Mouse (Mus musculus) kidney, embryonic 16.5 days (tissue): ENCODE measurements at regions not wholly inside any gene's neighbourhood (a gene's known extent, or its start where the extent isn't known, plus 50 kb on each side); places are given as distances from the start of the nearest gene placed in this dataset.

Experiments
- ATAC-seq: fragments of 200-750 bp; cut with Nextera tagmentation; 2 replicates; pipeline ENCODE4 v1.8.0; 2017; ENCODE audit warnings: moderate TSS enrichment; ENCODE audit not compliant: low FRiP score, low TSS enrichment
- H3K27ac ChIP-seq: fragments of 300-500 bp; sonication (generic); 2 replicates; pipeline ENCODE4 v1.5.1; 2014; ENCODE audit warnings: low read length
- H3K27me3 ChIP-seq: fragments of 300-500 bp; sonication (generic); 2 replicates; pipeline ENCODE4 v1.6.1; 2014; ENCODE audit warnings: low read length, control low read depth, mixed read lengths; ENCODE audit not compliant: insufficient read depth
- H3K36me3 ChIP-seq: fragments of 300-500 bp; sonication (generic); 2 replicates; pipeline ENCODE4 v1.6.1; 2014; ENCODE audit warnings: low read length, control low read depth, mixed read lengths; ENCODE audit not compliant: insufficient read depth
- H3K4me1 ChIP-seq: fragments of 300-500 bp; sonication (generic); 2 replicates; pipeline ENCODE4 v1.6.1; 2014; ENCODE audit warnings: low read length, control low read depth, mixed read lengths; ENCODE audit not compliant: insufficient read depth
- H3K4me2 ChIP-seq: fragments of 300-500 bp; sonication (generic); replicated peaks from 2 replicates; pipeline ENCODE4 v1.6.1; 2014; ENCODE audit warnings: low read depth, low read length
- H3K4me3 ChIP-seq: fragments of 300-500 bp; sonication (generic); 2 replicates; pipeline ENCODE4 v1.5.1; 2014; ENCODE audit warnings: mild to moderate bottlenecking, low read length
- H3K9ac ChIP-seq: fragments of 300-500 bp; sonication (generic); replicated peaks from 2 replicates; pipeline ENCODE4 v1.6.1; 2014; ENCODE audit warnings: low read length
- H3K9me3 ChIP-seq: fragments of 300-500 bp; sonication (generic); 2 replicates; pipeline ENCODE4 v1.6.1; 2016; ENCODE audit warnings: low read length, control low read depth
- WGBS: fragments of 180-500 bp; shearing (Covaris S2); extraction: QIAGEN DNeasy Blood & Tissue Kit; methylation state at CpG from one replicate; pipeline ENCODE4 v1.1.7; 2014; 5-methylcytosine and 5-hydroxymethylcytosine counted together

DNA sequence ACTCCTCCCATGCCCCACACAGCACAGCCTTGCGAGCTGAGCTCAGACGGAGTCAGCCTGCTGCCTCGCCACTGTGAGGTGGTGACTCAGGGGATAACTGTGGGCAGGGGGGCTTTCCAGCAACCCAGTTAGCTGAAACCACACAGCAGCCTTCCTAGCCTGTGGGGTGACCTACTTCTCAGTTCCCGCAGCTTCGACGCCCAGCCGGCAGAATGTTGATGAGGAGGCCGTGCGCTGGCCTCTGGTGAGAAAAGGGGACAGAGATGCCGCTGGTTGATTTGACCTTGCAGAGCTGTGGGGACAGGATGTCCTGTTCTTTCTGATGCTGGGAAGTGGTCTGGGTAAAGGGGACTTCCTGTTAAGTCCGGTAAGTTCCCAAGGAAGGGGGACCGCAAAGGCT lies 143.2 kb upstream of the Id2 start:
- WGBS, result 48% methylated on average over 12 of the region's 12 CpGs
- ATAC-seq, result peak; percentile 65

GRCm38 (mm10) chr12:25235071-25235470 lies 138.1 kb upstream of the Id2 start:
- ATAC-seq, result no peak
- Histone ChIP-seq H3K27me3 (no peaks in the 10 kb centered on the region), H3K9ac (no peak overlapping the region), H3K36me3 (no peaks in the 10 kb centered on the region), H3K9me3 (no peaks in the 10 kb centered on the region), H3K4me3 (no peak overlapping the region), H3K4me1 (peaks cover 16% of the 10 kb centered on the region), H3K27ac (0 out of 2 replicates have a peak overlapping the region, but pooled peaks have one; percentile 11), H3K4me2 (no peak overlapping the region; the same call in 1 of the 2 replicates)
- WGBS, result 36% methylated on average over 8 of the region's 8 CpGs

More for the DNA sequence above, 143.2 kb upstream of the Id2 start:
- Histone ChIP-seq H3K4me3 (no peak overlapping the region), H3K9ac (0 out of 2 replicates have a peak overlapping the region, but pooled peaks have one; percentile 36), H3K9me3 (no peaks in the 10 kb centered on the region), H3K27ac (no peak overlapping the region), H3K4me2 (no peak overlapping the region), H3K27me3 (no peaks in the 10 kb centered on the region), H3K4me1 (peaks cover 5% of the 10 kb centered on the region), H3K36me3 (no peaks in the 10 kb centered on the region)

DNA sequence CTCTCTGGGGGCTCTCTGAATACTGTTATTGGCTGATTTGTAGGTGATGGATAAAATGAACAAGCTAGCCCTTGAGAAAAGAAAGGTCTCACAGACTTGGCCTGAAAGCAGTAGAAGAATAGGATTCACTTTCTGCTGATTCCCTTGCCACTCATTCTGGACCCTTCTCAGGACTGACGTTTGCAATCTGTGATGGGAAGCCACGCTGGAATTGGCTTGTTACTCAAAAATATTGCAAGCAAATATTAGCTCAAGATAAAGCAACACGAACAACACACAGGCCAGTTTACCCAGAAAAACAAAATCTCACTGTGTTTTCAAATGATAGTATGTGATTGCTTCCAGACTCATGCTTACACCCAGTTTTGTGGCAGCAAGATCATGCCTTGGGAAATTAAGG lies 137.7 kb upstream of the Id2 start:
- no peaks in the 10 kb centered on the region for H3K27me3 ChIP-seq
- peaks cover 12% of the 10 kb centered on the region for H3K4me1 ChIP-seq
- 72% methylated on average over 3 of the region's 3 CpGs for WGBS
- H3K27ac ChIP-seq, result no peak overlapping the region
- H3K4me2 ChIP-seq, result no peak overlapping the region
- H3K4me3 ChIP-seq, result no peak overlapping the region
- no peak for ATAC-seq
- H3K9me3 ChIP-seq, result no peaks in the 10 kb centered on the region
- no peaks in the 10 kb centered on the region for H3K36me3 ChIP-seq
- no peak overlapping the region for H3K9ac ChIP-seq

GRCm38 (mm10) chr12:25233027-25233535 lies 136.1 kb upstream of the Id2 start:
- no peak overlapping the region for H3K27ac ChIP-seq

DNA sequence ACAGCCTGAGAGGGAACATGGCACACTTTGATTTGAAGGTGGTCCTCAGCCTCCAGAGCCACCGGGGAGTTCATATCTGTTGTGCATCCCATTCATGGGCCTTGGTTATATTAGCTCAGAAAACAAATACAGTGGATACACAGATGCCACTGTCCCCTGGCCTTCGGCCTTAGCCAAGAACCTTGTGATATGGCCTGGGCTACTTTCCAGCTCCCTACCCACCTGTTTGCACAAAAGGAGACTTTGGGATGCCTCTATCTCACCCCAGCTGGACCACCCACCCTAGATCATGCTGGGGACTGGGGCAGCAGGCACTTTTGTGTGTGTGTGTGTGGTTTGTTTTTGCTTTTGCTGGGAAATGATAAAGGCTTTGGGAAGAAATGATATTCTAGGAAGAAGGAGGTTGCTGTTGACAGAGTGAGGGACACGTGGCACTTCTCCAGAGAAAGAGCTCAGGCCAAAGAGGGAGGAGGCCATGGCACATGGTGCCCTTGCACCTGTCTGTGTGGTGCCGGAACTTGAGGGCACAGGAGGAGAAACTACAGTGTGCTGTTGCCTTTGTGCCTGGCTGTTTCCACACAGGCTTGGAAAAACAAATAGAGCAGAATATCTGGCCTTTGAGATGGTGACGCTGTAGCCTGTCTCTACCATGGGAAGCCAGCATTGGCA lies 135.6 kb upstream of the Id2 start:
- no peak overlapping the region for H3K4me2 ChIP-seq
- H3K4me3 ChIP-seq, result no peak overlapping the region
- no peaks in the 10 kb centered on the region for H3K27me3 ChIP-seq
- 80% methylated on average over 5 of the region's 5 CpGs for WGBS
- H3K9ac ChIP-seq, result no peak overlapping the region
- H3K36me3 ChIP-seq, result no peaks in the 10 kb centered on the region
- H3K27ac ChIP-seq, result no peak overlapping the region
- no peaks in the 10 kb centered on the region for H3K9me3 ChIP-seq
- no peak for ATAC-seq
- H3K4me1 ChIP-seq, result peaks cover 12% of the 10 kb centered on the region

More at GRCm38 (mm10) chr12:25233027-25233535, 136.1 kb upstream of the Id2 start:
- Histone ChIP-seq H3K9ac (no peak overlapping the region), H3K4me1 (peaks cover 12% of the 10 kb centered on the region), H3K4me3 (no peak overlapping the region), H3K9me3 (no peaks in the 10 kb centered on the region), H3K4me2 (no peak overlapping the region), H3K27me3 (no peaks in the 10 kb centered on the region), H3K36me3 (no peaks in the 10 kb centered on the region)
- 47% methylated on average over 4 of the region's 4 CpGs for WGBS
- peak; percentile 29; the same call in 1 of the 2 replicates for ATAC-seq

DNA sequence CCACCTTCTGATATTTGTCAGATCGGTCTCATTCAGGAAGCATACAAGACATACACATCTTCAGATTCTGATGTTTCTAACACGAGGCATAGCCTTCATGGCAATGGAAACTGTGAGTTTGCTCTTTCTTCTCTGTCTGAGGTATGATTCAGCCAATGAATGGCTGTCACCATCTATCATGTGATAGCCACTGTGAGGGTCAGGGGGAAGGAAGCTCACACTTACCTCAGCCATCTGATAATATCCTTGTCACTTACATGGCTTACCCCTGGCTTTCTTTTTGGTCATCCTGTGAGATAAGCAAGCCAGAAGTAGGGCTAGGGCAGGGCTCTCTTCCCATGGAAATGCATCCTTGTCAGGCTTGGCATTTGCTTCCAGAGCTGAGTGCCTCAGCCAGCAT lies 131.8 kb upstream of the Id2 start:
- ATAC-seq, result no peak
- H3K4me3 ChIP-seq, result no peak overlapping the region
- H3K9ac ChIP-seq, result no peak overlapping the region

GRCm38 (mm10) chr12:25227736-25228135 lies 130.8 kb upstream of the Id2 start:
- H3K4me1 ChIP-seq, result peaks cover under 1% of the 10 kb centered on the region; the same call in 1 of the 2 replicates
- H3K27me3 ChIP-seq, result no peaks in the 10 kb centered on the region
- H3K9ac ChIP-seq, result no peak overlapping the region
- no peak overlapping the region for H3K4me2 ChIP-seq
- WGBS, result 85% methylated on average over 4 of the region's 4 CpGs
- ATAC-seq, result no peak
- no peaks in the 10 kb centered on the region for H3K9me3 ChIP-seq
- H3K27ac ChIP-seq, result no peak overlapping the region
- no peaks in the 10 kb centered on the region for H3K36me3 ChIP-seq
- H3K4me3 ChIP-seq, result no peak overlapping the region

More for the DNA sequence above, 131.8 kb upstream of the Id2 start:
- no peaks in the 10 kb centered on the region for H3K36me3 ChIP-seq
- H3K4me2 ChIP-seq, result no peak overlapping the region
- H3K27ac ChIP-seq, result no peak overlapping the region
- H3K9me3 ChIP-seq, result no peaks in the 10 kb centered on the region
- H3K4me1 ChIP-seq, result peaks cover 9% of the 10 kb centered on the region
- WGBS, result 85% methylated on average over 2 of the region's 2 CpGs
- H3K27me3 ChIP-seq, result no peaks in the 10 kb centered on the region

DNA sequence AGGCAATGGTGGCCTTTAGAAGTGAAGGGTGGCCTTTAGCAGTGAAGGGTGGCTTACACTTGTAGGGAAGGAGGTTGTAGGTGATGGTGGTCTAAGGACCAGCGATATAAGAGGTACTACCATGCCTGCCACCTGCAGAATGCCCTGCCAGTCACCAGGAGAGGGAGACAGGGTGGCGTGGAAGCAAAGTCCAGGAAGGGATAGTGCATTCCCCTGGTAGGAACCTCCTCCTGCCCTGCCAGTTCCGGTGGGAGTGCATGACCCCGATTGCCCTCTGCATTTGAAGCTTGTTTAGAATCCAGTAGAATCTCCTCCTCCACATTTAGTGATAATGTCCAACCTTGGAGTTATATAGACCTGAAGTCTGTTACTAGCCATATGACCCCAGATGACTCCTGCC lies 127.7 kb upstream of the Id2 start:
- H3K9me3 ChIP-seq, result no peaks in the 10 kb centered on the region
- no peak overlapping the region for H3K4me3 ChIP-seq
- no peak overlapping the region for H3K9ac ChIP-seq
- H3K4me2 ChIP-seq, result no peak overlapping the region
- 74% methylated on average over 4 of the region's 4 CpGs for WGBS
- H3K36me3 ChIP-seq, result no peaks in the 10 kb centered on the region
- no peaks in the 10 kb centered on the region for H3K27me3 ChIP-seq
- peaks cover 18% of the 10 kb centered on the region for H3K4me1 ChIP-seq
- ATAC-seq, result no peak
- H3K27ac ChIP-seq, result no peak overlapping the region

GRCm38 (mm10) chr12:25224201-25224600 lies 127.3 kb upstream of the Id2 start:
- 83% methylated on average over 2 of the region's 2 CpGs for WGBS
- Histone ChIP-seq H3K36me3 (no peaks in the 10 kb centered on the region), H3K9ac (no peak overlapping the region), H3K9me3 (no peaks in the 10 kb centered on the region), H3K27me3 (no peaks in the 10 kb centered on the region), H3K27ac (no peak overlapping the region), H3K4me3 (no peak overlapping the region), H3K4me1 (peaks cover 23% of the 10 kb centered on the region), H3K4me2 (no peak overlapping the region)
- no peak for ATAC-seq

DNA sequence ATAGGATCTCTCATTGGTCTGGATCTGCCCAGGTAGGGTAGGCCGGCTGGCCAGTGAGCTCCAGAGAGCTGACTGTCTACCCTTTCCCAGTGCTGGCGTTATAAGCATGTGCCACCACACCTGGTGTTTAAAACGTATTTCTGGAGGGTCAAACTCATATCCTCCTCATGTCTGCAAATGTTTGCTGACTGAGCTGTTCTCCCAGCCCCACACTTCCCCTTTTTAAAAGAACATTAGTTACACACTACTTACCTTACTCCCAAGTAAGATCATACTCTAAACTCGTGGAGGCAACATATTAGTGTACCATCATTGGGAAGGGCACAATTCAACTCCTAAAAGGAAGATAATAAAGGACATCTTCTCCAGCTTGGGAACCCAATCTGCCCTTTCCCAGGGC lies 126.6 kb upstream of the Id2 start:
- Histone ChIP-seq H3K9ac (no peak overlapping the region), H3K4me2 (no peak overlapping the region), H3K36me3 (no peaks in the 10 kb centered on the region), H3K27ac (no peak overlapping the region), H3K4me3 (no peak overlapping the region), H3K9me3 (no peaks in the 10 kb centered on the region), H3K4me1 (peaks cover 28% of the 10 kb centered on the region), H3K27me3 (no peaks in the 10 kb centered on the region)
- no peak for ATAC-seq
- WGBS, result 81% methylated on average over 4 of the region's 4 CpGs
